In the genomic region with DNA sequence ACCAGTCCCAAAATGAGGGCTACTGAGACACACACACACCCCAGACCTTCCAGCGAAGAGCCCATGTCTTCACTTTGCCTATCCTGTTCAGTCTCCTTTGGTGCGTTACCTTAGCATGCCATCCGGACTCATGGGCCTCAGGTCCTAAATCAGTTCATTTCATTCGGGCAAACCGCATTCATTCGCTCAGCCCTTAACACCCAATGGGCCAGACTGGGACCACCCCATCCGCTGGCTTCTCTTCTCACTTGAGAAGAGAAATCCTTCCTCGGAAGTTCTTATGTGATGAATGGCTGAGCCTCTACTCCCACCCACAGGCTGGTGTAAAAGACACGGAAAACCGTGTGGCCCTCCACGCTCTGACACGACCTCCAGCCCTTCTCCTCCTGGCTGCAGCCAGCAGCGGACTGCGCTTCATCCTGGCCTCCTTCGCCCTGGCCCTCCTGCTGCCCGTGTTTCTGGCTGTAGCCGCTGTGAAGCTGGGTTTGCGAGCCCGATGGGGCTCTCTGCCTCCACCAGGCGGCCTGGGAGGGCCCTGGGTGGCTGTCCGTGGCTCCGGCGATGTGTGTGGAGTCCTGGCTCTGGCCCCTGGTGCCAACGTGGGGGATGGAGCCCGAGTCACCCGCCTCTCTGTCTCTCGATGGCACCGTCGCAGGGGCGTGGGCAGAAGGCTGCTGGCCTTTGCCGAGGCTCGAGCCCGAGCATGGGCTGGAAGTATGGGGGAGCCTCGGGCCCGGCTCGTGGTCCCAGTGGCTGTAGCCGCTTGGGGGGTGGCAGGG, we compare ENCODE assay signal across 9 mouse cellular contexts. TPM values are rescaled to one million over a fixed set of nuclear protein-coding genes. Genes with fewer than 3 reads are reported as not detected.
DNase-seq lines count a peak whose midpoint lies in the region; ATAC-seq and TF ChIP-seq lines count a peak whose summit lies in the region.
"Had no signal": no experiment of that assay in that cellular context is flagged by ENCODE, and none has a peak within 500 bp of the region (broad histone marks: within the 10 kb centered on the region; RNA-seq: fewer than 3 reads in every experiment).

No protein-coding gene starts in this region.

- peak overlapping the region; percentile 50 for H3K4me2 ChIP-seq in liver, embryonic 13.5 days
- H3K4me2 ChIP-seq in neural tube, embryonic 12.5 days (replicated peaks): peak overlapping the region; percentile 83

- H3K27me3 ChIP-seq in heart, adult 2 months (ENCODE audit: control insufficient read depth, insufficient read depth, low read length): no peaks in the 10 kb centered on the region
- no peaks in the 10 kb centered on the region for H3K27me3 ChIP-seq in kidney, adult 2 months (replicated peaks; ENCODE audit: control insufficient read depth, insufficient read depth, low read length)
- H3K27me3 ChIP-seq in liver, embryonic 13.5 days: peaks cover 65% of the 10 kb centered on the region
- no peaks in the 10 kb centered on the region for H3K27me3 ChIP-seq in neural tube, embryonic 12.5 days (replicated peaks)

- no peaks in the 10 kb centered on the region for H3K9me3 ChIP-seq in liver, embryonic 13.5 days (replicated peaks)
- H3K9me3 ChIP-seq in neural tube, embryonic 12.5 days: no peaks in the 10 kb centered on the region

- H3K36me3 ChIP-seq in heart, adult 2 months (ENCODE audit: control insufficient read depth, insufficient read depth, low read length): no peaks in the 10 kb centered on the region
- no peaks in the 10 kb centered on the region; the same call in 1 of the 2 replicates for H3K36me3 ChIP-seq in kidney, adult 2 months (ENCODE audit: control insufficient read depth, insufficient read depth, low read length)
- peaks cover 23% of the 10 kb centered on the region for H3K36me3 ChIP-seq in liver, embryonic 13.5 days
- H3K36me3 ChIP-seq in neural tube, embryonic 12.5 days: peaks cover 26% of the 10 kb centered on the region

- peak; percentile 77 for DNase-seq in 3134 (ENCODE audit: extremely low read depth, insufficient read length, low spot score)
- DNase-seq in Muller cell, postnatal 12 days (ENCODE audit: inconsistent ontology term): peak; percentile 86
- peak; percentile 68 for DNase-seq in embryo, embryonic 11 days
- peak; percentile 67 for DNase-seq in heart, adult 2 months
- peak; percentile 50 for DNase-seq in kidney, adult 2 months
- no peak for DNase-seq in liver, embryonic 13.5 days

- TF ChIP-seq CTCF in heart, adult 2 months (IDR thresholded peaks at IDR 0.05): peak; percentile 66
- peak; percentile 36; the same call in 1 of the 2 replicates for TF ChIP-seq CTCF in kidney, adult 2 months (conservative IDR thresholded peaks at IDR 0.05; ENCODE audit: insufficient read depth, insufficient read length, low read depth, low read length)

- WGBS in heart, adult 2 months: 10% methylated on average over 37 of the region's 37 CpGs
- WGBS in kidney, adult 2 months: 9% methylated on average over 37 of the region's 37 CpGs
- WGBS in liver, embryonic 13.5 days (ENCODE audit: insufficient replicate concordance): 9% methylated on average over 37 of the region's 37 CpGs
- WGBS in neural tube, embryonic 12.5 days: 3% methylated on average over 37 of the region's 37 CpGs

- no peak for ATAC-seq in liver, embryonic 13.5 days (ENCODE audit: low read depth)
- ATAC-seq in neural tube, embryonic 12.5 days (ENCODE audit: low FRiP score, low read depth): no peak
- ATAC-seq in monocyte, adult 5-6 weeks (replicated peaks; ENCODE audit: insufficient number of reproducible peaks, low FRiP score, low TSS enrichment, poor library complexity, severe bottlenecking): no peak

- peak overlapping the region; percentile 44 for H3K9ac ChIP-seq in heart, adult 2 months (ENCODE audit: low read depth, low read length)
- no peak overlapping the region for H3K9ac ChIP-seq in liver, embryonic 13.5 days
- peak overlapping the region; percentile 65 for H3K9ac ChIP-seq in neural tube, embryonic 12.5 days

- H3K27ac ChIP-seq in heart, adult 2 months: peak overlapping the region; percentile 68
- H3K27ac ChIP-seq in kidney, adult 2 months (ENCODE audit: insufficient read depth, low read depth, low read length): no peak overlapping the region
- H3K27ac ChIP-seq in liver, embryonic 13.5 days: no peak overlapping the region
- H3K27ac ChIP-seq in neural tube, embryonic 12.5 days: peak overlapping the region; percentile 82

- intact Hi-C loops in heart, adult 2 months (cut with DNase I): no loop called here

- no peak for TF ChIP-seq POLR2A in heart, adult 2 months (IDR thresholded peaks at IDR 0.05; ENCODE audit: insufficient read depth, low read depth, low read length)
- no peak for TF ChIP-seq POLR2A in kidney, adult 2 months (IDR thresholded peaks at IDR 0.05; ENCODE audit: low read depth, low read length)

- H3K4me3 ChIP-seq in heart, adult 2 months: peak overlapping the region; percentile 18; the same call in 1 of the 2 replicates
- peak overlapping the region; percentile 32 for H3K4me3 ChIP-seq in kidney, adult 2 months (ENCODE audit: insufficient read depth, low read depth, low read length)
- H3K4me3 ChIP-seq in liver, embryonic 13.5 days (replicated peaks): peak overlapping the region; percentile 18; the same call in 1 of the 2 replicates
- H3K4me3 ChIP-seq in neural tube, embryonic 12.5 days: peak overlapping the region; percentile 38

- H3K79me2 ChIP-seq in heart, adult 2 months (replicated peaks; ENCODE audit: control insufficient read depth, insufficient read depth, low read length): no peaks in the 10 kb centered on the region

- peaks cover 15% of the 10 kb centered on the region for H3K4me1 ChIP-seq in heart, adult 2 months (ENCODE audit: control insufficient read depth, insufficient read depth, low read length)
- peaks cover 13% of the 10 kb centered on the region; the same call in 1 of the 2 replicates for H3K4me1 ChIP-seq in kidney, adult 2 months (ENCODE audit: control insufficient read depth, insufficient read depth, low read length)
- H3K4me1 ChIP-seq in liver, embryonic 13.5 days (replicated peaks): peaks cover 37% of the 10 kb centered on the region
- H3K4me1 ChIP-seq in neural tube, embryonic 12.5 days: peaks cover 72% of the 10 kb centered on the region

- TF ChIP-seq EP300 in heart, adult 2 months (IDR thresholded peaks at IDR 0.05; ENCODE audit: insufficient read depth, low read depth, low read length): no peak

RNA-seq across cellular contexts. Expression of a gene that starts 1.8 kb away (rescaled TPM):
- total RNA-seq in heart, adult 2 months (2021): 1 to 10 TPM; 1.7 to 2.9 TPM
- 5.9 and 6.4 TPM in 2 replicates for polyA plus RNA-seq in heart, adult 2 months (2012; rRNA removed)
- 1.8 and 2.1 TPM in 2 replicates for polyA plus RNA-seq in kidney, adult 2 months (2012; rRNA removed)
- 0.03 and 0.09 TPM in 2 replicates for polyA plus RNA-seq in liver, embryonic 13.5 days (2015; fragmentation: Nextera tagmentation; extraction: Ambion mirVana)
- polyA plus RNA-seq in neural tube, embryonic 12.5 days (2016; fragmentation: Nextera tagmentation; extraction: Ambion mirVana): 2.5 and 3.0 TPM in 2 replicates
- not detected in 3 replicates for total RNA-seq in monocyte, adult 5-6 weeks (2017)

RNA-seq across cellular contexts. Expression of a gene that starts 1.9 kb away (rescaled TPM):
- 1 to 10 TPM; 5.6 to 5.8 TPM for total RNA-seq in heart, adult 2 months (2021)
- 3.5 TPM in 2 replicates for polyA plus RNA-seq in heart, adult 2 months (2012; rRNA removed)
- polyA plus RNA-seq in kidney, adult 2 months (2012; rRNA removed): 5.5 and 5.7 TPM in 2 replicates
- polyA plus RNA-seq in liver, embryonic 13.5 days (2015; fragmentation: Nextera tagmentation; extraction: Ambion mirVana): 0.57 and 0.67 TPM in 2 replicates
- polyA plus RNA-seq in neural tube, embryonic 12.5 days (2016; fragmentation: Nextera tagmentation; extraction: Ambion mirVana): 13.0 and 13.7 TPM in 2 replicates
- 0.49 TPM in 1 of 3 replicates, not detected in the others for total RNA-seq in monocyte, adult 5-6 weeks (2017)

RNA-seq across cellular contexts. Expression of a gene that starts 8.8 kb away (rescaled TPM):
- total RNA-seq in heart, adult 2 months (2021): 1 to 10 TPM; 6.8 to 9.4 TPM
- polyA plus RNA-seq in heart, adult 2 months (2012; rRNA removed): 6.1 and 7.5 TPM in 2 replicates
- 12.6 and 14.4 TPM in 2 replicates for polyA plus RNA-seq in kidney, adult 2 months (2012; rRNA removed)
- polyA plus RNA-seq in liver, embryonic 13.5 days (2015; fragmentation: Nextera tagmentation; extraction: Ambion mirVana): 1.4 and 1.6 TPM in 2 replicates
- 4.4 and 4.5 TPM in 2 replicates for polyA plus RNA-seq in neural tube, embryonic 12.5 days (2016; fragmentation: Nextera tagmentation; extraction: Ambion mirVana)
- 2.6 to 6.0 TPM (median 5.9 TPM) in 3 replicates for total RNA-seq in monocyte, adult 5-6 weeks (2017)

RNA-seq across cellular contexts. Expression of a gene that starts 17.5 kb away (rescaled TPM):
- under 1 TPM in 1 of 2 experiments, not detected in 1; 0.18 TPM for total RNA-seq in heart, adult 2 months (2021)
- polyA plus RNA-seq in heart, adult 2 months (2012; rRNA removed): 0.20 and 0.29 TPM in 2 replicates
- polyA plus RNA-seq in kidney, adult 2 months (2012; rRNA removed): 0.16 TPM in 1 of 2 replicates, not detected in the other
- polyA plus RNA-seq in liver, embryonic 13.5 days (2015; fragmentation: Nextera tagmentation; extraction: Ambion mirVana): 0.07 TPM in 1 of 2 replicates, not detected in the other
- polyA plus RNA-seq in neural tube, embryonic 12.5 days (2016; fragmentation: Nextera tagmentation; extraction: Ambion mirVana): 0.29 TPM in 1 of 2 replicates, not detected in the other
- total RNA-seq in monocyte, adult 5-6 weeks (2017): not detected in 3 replicates
- total RNA-seq: neutrophil, adult 5-6 weeks had no signal

RNA-seq across cellular contexts. Expression of a gene that starts 40.4 kb away (rescaled TPM):
- total RNA-seq in heart, adult 2 months (2021): 10 to 100 TPM; 26.5 to 35.6 TPM
- polyA plus RNA-seq in heart, adult 2 months (2012; rRNA removed): 85.0 and 119 TPM in 2 replicates
- 0.11 and 1.6 TPM in 2 replicates for polyA plus RNA-seq in kidney, adult 2 months (2012; rRNA removed)
- not detected in 2 replicates for polyA plus RNA-seq in liver, embryonic 13.5 days (2015; fragmentation: Nextera tagmentation; extraction: Ambion mirVana)
- polyA plus RNA-seq in neural tube, embryonic 12.5 days (2016; fragmentation: Nextera tagmentation; extraction: Ambion mirVana): 0.13 TPM in 2 replicates
- total RNA-seq in monocyte, adult 5-6 weeks (2017): not detected in 3 replicates
- total RNA-seq: neutrophil, adult 5-6 weeks had no signal

Comparison
In these comparisons a context has a peak if more than half of its experiments do, and no peak if none do; other contexts are left out.
1. H3K27ac ChIP-seq: peak in heart, adult 2 months (single experiment) and neural tube, embryonic 12.5 days (single experiment); none in kidney, adult 2 months (single experiment) and liver, embryonic 13.5 days (single experiment).
2. Peak in every context shown above with its lines, with median percentiles within 50 percentile points of each other: H3K4me3 ChIP-seq.